Mouse (Mus musculus) urinary bladder, adult 18-20 months (tissue): ENCODE results near the gene Ccdc144b.
A peak's percentile ranks its signal among the peaks of the same experiment; 100 is the strongest.

ENCODE experiments used
- DNase-seq, 2 experiments: peaks; one replicate each; pipeline ENCODE4 v3.0.0; 2022; ENCODE audit warnings: low spot score in 2 of 2, mixed read lengths in 2 of 2

Ccdc144b gene

DNA sequence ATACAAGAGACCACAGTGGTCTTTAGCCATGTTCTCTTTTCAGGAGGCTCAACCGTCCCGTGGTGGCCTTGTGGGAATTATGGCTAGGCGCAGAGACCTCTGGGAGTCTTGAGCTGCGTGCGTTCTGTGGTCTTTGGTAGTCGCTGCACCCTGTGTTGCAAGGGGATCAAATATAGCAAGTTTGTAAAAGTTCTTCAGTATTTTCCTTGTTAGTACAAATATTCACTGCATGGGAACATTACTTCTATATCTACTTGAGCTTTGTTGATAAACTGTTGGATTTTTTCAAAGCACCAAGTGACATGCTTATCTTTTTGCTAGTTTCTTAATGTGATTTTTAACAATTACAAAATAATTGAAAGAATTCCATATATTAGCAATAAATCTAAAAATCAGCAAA lies at the start of gene Ccdc144b:
Gene Ccdc144b, minus strand, starts transcription at position 101 of the 400 bp plus-strand sequence.
- DNase-seq: no peak

DNA sequence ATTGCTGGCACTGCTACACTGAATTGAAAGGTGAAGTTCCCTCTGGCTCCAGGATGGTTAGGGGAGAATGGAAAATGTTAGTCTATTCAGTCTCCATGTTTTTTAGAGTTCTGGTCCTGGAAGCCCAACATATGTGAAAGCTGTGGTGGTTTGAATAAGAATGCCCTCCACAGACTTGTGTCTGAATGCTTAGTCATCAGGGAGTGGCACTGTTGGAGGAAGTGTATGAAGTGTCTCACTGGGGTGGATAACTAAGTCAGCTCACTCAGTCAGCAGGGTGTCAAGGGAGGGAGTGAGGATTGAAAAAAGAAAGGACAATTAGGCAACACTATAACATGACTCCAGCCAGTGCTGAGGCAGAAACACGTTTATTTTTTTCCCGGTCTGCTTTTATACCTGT lies 42.0 kb upstream of the Ccdc144b start:
- DNase-seq: no peak

DNA sequence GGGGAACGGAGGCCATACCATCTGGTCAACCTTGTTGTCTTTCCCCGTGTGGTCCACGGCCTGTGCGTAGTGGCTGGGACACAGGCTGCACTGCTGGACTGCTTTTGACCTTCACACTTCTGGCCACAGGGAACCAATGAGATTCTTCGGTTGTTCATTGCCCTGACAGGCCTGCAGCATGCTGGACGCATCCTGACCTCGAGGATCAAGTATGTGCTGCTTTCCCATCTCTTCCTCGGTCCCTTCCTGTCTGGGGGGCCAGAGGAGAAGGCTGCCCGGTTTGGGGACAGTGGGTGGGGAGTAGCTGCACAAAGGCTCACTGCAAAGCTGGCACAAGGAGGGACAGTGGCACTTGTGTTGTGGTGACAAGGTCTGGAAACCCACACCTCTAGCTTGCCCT lies 34.2 kb upstream of the Ccdc144b start:
- no peak for DNase-seq

DNA sequence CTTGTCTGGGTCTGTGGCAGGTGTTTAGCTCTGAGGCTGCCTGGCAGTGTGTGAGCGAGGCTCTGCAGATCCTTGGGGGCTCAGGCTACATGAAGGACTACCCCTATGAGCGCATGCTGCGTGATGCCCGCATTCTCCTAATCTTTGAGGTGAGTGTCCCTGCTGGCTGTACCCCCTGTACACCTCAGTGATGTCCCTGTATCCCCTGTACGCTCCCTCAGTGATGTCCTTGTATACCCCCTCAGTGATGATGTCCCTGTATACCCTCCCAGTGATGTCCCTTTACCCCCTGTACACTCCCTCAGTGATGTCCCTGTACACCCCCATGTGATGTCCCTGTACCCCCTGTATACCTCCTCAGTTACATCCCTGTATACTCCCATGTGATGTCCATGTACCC lies 32.0 kb upstream of the Ccdc144b start:
- DNase-seq: no peak

DNA sequence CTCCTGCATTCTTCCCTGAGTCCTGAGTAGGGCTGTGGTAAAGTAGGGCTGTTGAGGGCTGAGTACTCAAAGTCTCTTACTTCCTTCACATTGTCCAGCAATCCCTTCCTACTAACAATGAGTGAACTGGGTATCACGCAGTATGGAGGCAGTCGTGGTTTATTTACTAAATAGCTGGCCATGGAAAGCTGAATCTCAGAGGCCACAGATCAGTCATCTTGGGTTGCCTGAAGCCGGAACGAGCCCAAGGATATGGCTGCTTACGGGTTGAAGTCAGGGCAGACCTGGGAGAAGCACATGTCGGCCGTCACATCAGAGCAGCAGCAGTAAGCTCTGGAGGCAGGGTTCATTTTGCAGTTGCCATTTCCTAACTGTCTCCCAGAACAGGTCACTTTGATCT lies 30.0 kb upstream of the Ccdc144b start:
- DNase-seq: no peak

DNA sequence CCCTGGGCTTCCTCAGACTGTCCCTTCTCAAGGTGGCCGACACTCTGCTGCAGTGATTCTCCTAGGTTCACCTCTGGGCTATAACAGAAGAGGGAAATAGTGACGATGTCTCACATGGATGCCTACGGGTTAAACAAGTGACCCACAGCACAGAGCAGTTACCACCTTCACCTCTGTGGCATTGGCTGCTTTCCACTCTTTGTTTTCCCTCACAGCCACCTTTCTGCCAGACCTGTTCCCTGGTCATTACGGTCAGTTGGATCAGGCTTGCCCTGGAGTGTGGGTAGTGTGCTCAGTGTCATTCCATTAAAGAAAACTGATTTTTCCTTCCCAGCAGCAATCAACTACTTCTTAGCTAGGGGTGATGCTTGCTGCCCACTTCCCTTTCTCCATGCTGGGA lies 29.5 kb upstream of the Ccdc144b start:
- DNase-seq: no peak

DNA sequence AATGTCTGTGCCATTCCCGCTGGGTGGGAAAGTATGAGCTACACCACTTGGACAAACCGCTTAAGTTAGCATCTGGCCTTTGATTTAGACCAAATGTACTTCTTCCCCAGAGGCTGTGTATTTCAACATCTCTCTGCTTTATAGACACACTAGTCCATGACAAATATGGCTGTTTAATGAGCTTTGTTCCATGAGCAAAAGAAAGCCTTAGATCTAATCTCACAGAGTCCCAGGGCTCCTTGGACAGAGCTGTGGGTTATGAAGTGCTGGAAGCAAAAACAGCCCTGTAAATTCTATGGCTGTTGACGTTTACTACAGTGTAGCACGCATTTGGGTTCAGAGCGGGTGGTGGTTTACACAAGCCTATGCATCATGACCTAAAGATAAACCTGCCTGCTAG lies 27.4 kb upstream of the Ccdc144b start:
- DNase-seq: no peak

DNA sequence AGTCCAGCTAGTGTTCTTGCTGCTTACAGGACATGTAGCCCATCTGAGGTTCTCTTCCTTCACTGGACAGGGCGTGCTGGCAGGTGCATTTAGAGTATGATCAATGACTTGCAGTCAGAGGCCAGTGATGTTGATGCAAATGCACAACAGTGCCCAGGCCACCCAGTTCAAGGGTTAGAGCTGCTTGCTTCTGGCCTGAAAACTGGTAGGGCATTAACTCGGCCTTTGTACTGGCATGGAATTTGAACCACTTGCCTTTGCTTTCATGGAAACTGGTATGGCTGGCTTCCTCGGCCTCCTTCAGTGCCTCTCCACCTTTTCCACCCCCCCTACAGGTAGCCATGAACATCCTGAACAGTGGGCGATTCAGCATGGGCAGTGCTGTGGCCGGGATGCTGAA lies 26.5 kb upstream of the Ccdc144b start:
- DNase-seq: no peak

DNA sequence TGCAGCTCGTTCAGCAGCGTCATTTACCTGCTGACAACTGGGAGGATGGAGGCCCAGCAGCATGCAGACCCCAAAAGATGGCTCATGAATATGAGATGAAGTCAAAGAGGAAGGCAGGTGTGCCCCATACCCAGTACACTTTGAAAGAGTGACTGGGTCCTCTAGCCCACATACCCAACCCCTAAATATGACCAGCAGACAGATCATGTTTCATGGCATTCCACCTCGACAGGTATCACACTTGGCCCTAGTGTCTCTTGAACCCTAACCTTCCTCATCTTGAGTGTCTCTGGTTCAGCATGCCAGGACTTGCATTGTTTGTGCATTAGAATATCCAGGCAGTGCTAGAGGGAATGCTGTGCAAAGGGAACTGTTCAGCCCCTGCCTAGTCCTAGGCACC lies 24.0 kb upstream of the Ccdc144b start:
- DNase-seq: no peak

DNA sequence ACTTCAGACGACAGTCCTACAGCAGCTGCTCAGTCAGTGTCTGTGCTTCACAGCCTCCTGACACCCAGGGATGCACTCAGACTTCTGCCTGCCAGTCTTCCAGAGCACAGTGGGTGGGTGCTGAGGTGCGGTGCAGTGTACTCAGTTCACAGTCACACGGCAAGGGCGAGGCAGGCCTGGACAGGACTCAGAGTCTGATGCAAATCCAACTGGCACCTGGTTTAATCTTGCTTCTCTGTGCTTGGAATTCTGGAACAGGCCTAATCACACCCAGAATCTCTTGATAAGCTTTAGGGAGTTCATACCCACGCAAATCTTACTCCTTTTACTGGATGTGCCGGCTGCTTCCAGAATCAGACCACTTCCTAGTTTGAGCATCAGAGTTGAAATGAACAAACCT lies 22.1 kb upstream of the Ccdc144b start:
- no peak for DNase-seq

DNA sequence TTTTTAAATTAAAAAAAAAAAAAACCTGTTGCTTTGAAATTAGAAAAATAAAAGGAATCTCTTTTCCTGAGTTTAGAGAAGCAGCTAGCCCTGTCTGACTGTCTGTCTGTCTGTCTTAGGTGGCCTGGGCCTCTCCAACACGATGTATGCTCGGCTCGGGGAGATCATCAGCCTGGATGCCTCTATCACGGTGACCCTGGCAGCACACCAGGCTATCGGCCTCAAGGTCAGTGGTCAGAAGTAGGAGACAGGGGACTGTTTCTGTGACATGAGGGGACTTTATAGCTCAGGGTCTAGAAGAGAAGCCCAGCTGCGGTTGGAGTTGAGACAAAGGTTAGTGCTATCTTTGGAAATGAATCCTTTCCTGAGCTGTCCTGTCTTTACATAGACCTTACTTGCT lies 20.9 kb upstream of the Ccdc144b start:
- DNase-seq: no peak

DNA sequence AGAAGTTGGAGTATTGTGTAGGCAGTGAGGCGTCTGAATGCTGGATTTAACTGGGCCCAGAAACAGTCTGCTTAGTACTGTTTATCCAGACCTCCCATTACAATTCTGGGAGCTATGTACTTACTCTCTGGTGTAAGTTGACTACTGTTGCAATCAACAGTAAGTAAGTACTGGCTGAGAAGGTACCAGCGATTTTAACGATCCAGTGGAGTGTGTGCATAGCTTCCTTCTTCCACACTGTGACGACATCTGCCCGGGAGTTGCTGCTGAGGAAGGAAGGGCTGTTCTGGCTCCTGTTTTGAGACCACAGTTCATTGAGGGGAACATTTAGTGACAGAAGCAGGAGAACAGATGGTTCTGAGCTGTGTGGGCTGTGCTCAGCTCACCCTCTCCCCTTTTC lies 17.7 kb upstream of the Ccdc144b start:
- DNase-seq: no peak

DNA sequence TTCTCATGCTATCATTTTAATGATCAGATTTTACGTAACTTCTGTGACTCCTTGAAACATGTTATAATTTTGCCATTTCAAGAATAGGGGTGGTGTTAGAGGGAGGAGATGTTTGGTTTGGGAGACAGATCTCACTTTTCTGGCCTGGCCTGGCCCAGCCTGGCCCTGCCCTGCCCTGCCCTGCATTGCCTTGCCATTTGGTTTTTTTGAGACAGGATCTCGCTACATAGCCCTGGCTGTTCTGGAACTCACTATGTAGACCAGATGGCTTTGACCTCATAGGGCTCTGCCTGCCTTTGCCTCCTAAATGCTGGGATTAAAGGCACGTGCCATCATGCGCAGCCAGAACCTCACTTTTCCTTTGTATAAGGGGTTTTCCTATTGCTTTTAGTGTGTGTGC lies 17.1 kb upstream of the Ccdc144b start:
- no peak for DNase-seq

DNA sequence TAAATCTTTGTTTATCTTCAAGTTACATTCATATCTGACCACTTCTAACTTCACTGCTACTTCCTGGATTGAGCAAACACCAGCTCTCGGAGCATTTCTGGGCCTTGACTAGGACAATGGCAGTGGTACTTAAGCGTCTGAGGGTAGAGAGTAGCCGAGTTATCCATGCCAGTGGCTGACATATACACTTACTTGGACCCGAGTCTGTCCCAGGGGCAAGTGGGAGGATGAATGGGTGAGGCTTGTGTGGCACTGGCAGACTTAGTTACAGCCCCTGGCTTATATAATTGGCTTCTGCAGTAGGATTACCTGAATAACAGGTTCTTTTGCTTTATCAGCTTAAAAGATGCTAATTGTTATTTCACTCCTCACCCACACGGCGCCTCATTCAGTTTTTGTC lies 14.4 kb upstream of the Ccdc144b start:
- DNase-seq: no peak

DNA sequence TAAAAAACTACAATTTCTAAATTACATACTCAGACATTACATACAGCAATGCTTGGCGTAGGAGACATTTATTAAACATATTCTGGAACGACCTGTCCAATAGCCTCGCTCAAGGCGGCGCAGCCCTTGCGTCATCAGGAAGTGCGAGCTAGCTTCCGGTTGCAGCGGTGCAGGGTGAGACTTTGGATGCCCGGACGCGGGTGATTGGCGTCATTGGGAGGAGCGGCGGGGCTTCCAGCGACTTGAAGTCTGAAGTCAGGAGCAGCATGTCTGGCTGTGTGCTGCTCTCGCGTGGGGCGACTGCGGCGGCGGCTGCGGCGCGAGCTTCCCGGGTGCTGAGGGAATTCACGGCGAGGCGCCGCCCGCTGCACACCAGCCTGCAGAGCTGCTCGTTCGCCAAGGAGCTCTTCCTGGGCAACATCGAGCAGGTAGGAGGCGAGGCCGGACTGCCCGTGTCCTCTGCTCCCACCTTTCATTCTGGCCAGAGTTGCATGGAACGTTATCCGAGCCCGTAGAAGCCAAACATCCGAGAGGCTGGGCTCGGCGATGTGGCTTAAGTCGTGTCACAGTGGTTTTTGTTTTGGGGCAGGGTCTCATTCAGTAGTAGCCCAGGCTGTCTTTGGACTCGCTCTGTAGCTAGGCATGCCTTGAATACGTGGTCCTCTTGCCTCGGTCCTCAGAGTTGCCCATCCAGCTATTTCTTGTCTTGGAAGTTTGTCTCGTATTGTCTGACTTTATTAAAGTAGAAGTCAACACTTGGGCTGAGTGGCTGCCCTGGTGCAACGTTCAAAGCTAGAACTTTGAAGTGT lies 12.7 kb upstream of the Ccdc144b start, which contains the start of gene Acad9:
Gene Acad9, plus strand, starts transcription at position 137 of the 809 bp plus-strand sequence.
- DNase-seq: peak; percentile 90 to 91

DNA sequence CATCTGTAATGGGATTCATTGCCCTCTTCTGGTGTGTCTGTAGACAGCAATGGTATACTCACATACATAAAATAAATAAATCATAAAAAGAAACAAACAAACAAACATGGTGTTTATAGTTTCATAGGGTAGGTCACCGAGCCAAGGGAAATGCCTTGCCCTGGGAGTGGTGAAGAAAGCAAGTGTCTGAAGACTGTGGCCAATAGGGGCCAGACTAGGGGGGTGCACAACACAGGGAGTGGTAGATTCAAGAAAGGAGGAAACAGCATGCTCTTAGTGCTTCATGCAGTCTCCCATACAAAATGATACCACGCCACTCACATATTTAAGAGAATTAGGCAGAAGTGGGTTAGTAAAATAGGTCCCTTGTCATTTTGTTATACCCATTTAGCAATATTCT lies 11.8 kb upstream of the Ccdc144b start:
- no peak for DNase-seq

DNA sequence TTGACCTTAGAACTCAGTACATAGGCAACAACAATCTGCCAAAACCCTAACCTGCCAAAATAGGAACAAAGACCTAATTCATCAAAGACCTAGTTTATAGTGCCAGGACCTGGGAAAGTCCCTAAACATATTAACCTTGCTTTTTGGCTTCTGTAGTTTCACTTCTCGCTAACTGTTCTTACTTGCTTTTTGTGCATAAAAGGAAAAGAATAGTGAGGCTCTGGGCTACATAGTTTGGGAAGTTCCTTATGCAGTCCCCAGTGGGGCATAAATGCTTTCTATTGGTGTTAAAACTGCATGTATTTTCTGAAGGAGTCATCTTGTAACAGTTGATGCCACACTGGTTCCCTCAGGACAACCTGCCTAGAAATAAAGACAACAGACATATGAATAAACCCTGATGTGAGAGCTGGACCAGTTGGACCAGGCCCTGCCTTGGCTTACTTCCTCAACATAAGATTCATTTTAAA lies 11.3 kb upstream of the Ccdc144b start:
- DNase-seq: no peak

DNA sequence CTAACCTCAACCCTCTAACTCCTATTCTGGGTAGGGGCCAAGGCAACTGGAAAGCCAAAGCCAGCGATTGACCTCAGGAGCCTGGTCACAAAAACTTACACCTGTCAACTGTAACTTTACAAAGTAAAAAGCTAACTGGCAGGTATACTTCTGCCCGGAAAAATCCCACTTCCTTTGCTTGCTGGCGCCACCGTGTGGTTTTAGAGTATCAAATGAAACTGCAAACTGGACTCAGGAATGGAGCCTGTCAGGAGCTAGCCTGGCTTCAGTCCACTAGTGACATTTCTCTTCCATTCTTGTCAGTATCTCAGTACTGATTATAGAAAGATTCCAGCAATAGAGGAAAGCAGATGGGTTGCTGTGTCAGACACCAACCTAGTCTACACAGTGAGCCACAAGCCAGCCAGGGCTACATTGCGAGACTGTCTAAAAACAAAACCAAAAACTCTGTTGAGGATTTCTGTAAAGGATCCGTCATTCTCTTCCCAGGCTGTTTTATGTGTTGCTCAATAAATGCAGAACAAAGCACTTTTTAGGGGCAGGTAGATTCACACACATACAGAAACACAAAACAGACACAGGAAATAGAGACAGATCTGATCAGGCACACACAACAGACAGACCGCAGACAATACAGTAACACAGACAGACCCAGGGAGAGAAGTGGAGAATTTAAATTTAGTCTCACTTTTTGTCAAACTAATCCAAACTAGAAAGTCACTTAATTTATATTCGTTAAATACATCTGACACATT lies 6.9 kb upstream of the Ccdc144b start:
- DNase-seq: peak; percentile 29 to 58

DNA sequence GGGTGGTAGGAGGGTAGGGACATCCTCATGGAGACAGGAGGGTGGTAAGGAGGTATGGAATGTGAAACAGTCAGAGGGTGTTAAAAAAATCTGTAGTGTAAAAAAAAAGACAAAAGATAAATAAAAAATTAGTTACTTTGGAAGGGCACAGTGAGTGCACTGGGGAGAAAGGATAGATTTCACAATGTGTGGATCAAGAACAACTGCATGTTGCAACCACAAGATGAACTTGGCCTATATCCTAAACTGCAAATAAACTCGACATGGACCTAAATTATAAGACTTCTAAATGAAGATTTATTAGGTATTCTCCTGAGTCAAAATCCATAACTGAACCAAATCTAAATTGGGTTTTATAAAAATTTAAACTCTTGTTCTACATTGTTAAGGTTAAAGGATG lies 4.2 kb downstream of the Ccdc144b start:
- DNase-seq: no peak

DNA sequence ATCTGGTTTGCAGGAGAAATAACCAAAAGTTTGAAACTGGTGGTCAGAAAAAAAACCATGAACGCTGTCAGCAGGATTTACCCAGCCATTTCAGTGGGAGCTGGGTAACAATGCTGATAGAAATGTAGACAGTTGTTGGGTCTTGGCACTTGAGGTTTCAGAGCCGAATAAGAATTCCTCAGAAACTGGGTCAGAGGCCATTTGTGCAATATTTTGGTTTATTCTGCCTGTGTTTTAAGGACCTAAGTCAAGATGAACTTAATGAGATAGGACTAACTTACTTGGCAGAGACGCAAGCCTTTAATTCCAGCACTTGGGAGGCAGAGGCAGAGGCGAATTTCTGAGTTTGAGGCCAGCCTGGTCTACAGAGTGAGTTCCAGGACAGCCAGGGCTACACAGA lies 8.3 kb downstream of the Ccdc144b start:
- DNase-seq: no peak

DNA sequence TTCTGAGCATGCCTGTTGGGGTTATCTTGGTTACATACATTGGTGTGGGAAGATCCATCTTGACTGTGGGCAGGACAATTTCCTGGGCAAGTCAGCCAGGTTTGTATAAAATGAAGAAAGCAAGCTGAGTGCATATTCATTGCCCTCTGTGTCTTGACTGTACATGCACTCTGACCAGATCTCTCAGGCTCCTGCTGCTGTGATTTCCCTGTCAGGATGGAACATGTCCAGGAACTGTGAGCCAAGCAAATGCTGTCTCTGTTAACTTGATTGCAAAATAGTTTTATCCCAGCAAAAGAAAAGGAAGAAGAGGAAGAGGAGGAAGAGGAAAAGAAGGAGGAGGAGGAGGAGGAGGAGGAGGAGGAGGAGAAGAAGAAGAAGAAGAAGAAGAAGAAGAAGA lies 8.8 kb downstream of the Ccdc144b start:
- DNase-seq: no peak

DNA sequence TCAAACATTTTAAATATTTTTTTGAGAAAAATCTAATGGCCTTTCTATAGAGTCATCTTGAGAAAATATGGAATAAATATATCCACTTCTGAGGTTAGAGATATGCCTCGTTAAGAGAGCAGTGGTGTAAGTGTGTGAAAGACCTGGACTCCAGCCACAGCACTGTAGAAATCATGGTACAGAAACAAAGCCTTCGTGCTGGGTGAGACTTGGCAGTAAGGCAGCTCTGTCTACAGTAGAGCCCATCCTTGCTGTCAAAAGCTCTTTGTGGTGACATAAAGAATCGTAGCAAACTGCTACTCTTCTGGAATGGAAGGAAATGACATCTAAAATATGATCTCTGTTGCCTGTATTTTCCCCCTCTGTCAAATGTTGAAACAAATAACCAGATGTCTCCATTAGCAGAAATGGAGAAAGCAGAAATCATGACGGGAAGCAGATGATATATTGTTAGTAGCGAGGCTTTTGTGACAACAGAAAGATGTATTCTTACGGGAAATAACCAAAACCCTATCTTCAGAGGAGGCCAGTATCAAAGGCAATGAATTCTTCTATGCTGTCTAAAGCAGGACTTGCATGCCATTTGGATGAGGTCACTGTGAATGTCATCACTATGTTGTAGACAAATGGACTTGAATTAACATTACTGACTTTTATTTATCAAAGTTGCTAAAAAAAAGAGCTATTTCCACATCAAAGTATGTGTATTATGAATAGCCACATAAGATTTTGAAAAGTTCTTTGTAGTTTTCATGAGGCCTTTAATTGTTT lies 21.4 kb downstream of the Ccdc144b start:
- DNase-seq: no peak
